Mouse (Mus musculus): Measurements from ENCODE around the gene Mcl1.
"Not testable (repeated sequence)": the region's sequence is repeated elsewhere in the genome, so short reads cannot be mapped to it uniquely, and the experiment has no call there.

The Mcl1 gene

GRCm38 (mm10) chr3:95658236-95658867 lies at the start of gene Mcl1:
Mcl1 (plus strand) TSS chr3:95658788.
- DNase-seq (ENCODE audit: extremely low spot score), result peak; percentile 95

GRCm38 (mm10) chr3:95609195-95609594 lies 49.4 kb upstream of the Mcl1 start:
- no peak for DNase-seq (ENCODE audit: extremely low spot score)

- no peak for DNase-seq (ENCODE audit: extremely low spot score)
Measured at GRCm38 (mm10) chr3:95613996-95614395, 44.6 kb upstream of the Mcl1 start.

GRCm38 (mm10) chr3:95618511-95618910 lies 40.1 kb upstream of the Mcl1 start:
- DNase-seq (ENCODE audit: extremely low spot score), result no peak

DNA sequence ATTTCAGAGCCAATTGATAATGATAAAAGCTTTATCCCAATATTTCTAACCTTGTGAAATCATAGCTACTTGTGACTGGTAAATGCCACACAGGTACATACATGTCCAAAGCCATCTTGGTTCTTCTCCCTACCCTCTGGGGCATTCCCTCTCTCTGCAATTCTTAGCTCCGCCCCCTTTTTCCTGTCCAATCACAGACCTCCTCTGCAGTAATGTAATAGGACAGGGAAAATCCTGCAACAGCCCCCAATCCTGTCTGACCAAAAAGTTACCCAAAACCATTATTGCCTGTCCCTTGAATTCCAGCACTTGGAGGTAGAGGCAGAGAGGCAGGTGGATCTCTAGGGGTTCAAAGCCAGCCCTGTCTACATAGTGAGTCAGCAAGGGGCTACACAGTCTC lies 37.3 kb upstream of the Mcl1 start:
- no peak for DNase-seq (ENCODE audit: extremely low spot score)

GRCm38 (mm10) chr3:95622421-95622820 lies 36.2 kb upstream of the Mcl1 start:
- not testable (repeated sequence) for DNase-seq (ENCODE audit: extremely low spot score)

GRCm38 (mm10) chr3:95623551-95623950 lies 35.0 kb upstream of the Mcl1 start:
- no peak for DNase-seq (ENCODE audit: extremely low spot score)

DNA sequence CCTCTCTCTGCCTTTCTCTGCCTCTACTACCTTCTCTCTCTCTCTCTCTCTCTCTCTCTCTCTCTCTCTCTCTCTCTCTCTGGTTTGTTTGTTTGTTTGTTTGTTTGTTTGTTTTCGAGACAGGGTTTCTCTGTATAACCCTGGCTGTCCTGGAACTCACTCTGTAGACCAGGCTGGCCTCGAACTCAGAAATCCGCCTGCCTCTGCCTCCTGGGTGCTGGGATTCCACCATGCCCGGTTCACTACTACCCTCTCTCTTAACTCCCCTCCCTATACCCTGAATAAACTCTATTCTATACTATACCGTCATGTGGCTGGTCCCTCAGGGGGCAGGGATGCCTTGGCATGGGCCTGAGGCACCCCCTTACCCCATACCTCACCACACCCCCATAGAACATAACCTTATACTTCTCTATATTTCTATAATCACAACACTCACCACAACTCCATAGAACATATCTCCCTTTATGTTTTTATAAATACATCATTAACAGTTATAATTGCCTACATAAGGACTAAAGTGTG lies 34.5 kb upstream of the Mcl1 start:
- DNase-seq (ENCODE audit: extremely low spot score), result peak; percentile 4

DNA sequence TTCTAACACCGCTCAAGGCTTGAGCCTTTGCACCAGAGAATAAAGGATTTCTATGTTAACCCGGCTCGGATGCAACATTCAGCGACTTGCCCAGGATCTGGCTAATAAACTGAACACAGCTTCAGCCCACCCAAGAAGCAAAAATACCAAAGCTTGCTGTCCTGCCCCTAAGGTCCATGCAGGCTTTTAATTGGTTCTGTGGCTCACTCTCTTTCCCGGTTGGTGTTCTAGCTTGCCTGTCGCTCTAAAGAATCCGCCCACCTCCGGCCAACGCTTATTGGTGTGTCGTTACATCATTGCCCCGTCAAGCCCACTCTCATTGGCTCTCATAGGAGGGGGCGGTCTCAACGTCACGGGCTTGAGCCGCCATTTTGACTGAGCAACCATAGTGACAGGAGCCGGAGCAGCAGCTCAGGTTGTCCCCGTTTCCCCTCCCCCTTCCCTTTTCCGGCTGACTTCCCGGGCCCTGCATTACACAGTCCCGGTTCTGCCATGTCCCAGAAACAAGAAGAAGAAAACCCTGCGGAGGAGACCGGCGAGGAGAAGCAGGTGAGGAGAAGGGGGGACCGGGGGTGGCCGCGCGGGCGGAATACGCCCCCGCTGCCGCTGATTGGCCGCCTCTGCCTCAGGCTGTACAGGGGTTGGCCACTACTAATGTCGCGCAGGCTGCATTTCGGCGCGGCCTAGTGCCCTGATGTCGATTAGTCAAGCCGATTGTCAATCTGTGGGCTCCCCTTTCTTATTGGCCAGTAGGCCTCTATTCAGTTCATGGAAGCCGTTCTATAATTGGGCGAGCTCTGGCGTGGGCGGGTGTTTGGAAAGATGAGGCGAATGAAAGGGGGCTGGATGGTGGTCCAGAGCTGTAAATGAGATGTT lies 33.7 kb upstream of the Mcl1 start, which contains the start of gene Ensa:
Gene Ensa (plus strand): TSS at position 366 of the 876 bp plus-strand sequence.
- peak; percentile 98 for DNase-seq (ENCODE audit: extremely low spot score)

GRCm38 (mm10) chr3:95627763-95628162 lies 30.8 kb upstream of the Mcl1 start:
- DNase-seq (ENCODE audit: extremely low spot score), result no peak

DNA sequence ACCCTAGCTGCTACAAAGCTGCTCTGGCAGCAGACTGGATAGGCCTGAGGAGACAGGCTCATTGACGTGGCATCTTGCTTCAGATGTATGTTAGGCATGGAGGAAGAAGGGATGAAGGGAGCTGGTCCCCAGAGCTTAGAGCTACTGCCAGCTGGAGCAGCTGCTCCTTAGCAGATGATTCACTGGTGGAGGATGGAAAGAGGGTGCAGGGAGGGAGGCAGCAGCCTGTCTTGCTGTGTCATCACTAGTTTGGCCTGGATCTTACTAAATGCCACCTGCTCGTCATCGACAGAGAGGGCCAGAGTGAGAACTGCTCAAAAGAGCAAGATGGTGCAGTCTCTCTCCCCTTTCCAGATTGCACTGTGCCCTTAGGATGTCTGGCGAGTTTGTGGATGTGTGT lies 28.8 kb upstream of the Mcl1 start:
- no peak for DNase-seq (ENCODE audit: extremely low spot score)

GRCm38 (mm10) chr3:95630856-95631255 lies 27.7 kb upstream of the Mcl1 start:
- no peak for DNase-seq (ENCODE audit: extremely low spot score)

GRCm38 (mm10) chr3:95631304-95631703 lies 27.3 kb upstream of the Mcl1 start:
- DNase-seq (ENCODE audit: extremely low spot score), result no peak

- DNase-seq (ENCODE audit: extremely low spot score), result peak; percentile 12
Measured at GRCm38 (mm10) chr3:95632648-95633588, 25.7 kb upstream of the Mcl1 start.

DNA sequence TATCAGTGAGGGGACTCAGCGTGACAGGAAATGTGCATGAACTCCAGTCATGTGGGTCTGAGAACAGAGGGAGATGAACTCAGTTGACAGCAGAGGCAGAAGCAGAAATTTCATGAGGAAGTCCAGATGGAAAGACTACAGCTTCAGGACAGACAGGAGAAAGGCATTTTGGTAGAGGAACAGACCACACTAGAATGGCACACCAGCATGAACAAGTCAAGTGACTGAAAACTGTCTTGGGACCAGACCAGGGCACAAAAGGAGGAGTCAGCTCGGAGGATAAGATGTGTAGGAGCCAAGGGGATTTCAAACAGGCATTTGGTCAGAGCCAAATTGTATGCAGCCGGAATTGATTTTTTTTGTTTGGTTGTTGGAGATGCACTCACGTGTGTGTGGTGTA lies 23.0 kb upstream of the Mcl1 start:
- DNase-seq (ENCODE audit: extremely low spot score), result no peak

GRCm38 (mm10) chr3:95636072-95636471 lies 22.5 kb upstream of the Mcl1 start:
- no peak for DNase-seq (ENCODE audit: extremely low spot score)

DNA sequence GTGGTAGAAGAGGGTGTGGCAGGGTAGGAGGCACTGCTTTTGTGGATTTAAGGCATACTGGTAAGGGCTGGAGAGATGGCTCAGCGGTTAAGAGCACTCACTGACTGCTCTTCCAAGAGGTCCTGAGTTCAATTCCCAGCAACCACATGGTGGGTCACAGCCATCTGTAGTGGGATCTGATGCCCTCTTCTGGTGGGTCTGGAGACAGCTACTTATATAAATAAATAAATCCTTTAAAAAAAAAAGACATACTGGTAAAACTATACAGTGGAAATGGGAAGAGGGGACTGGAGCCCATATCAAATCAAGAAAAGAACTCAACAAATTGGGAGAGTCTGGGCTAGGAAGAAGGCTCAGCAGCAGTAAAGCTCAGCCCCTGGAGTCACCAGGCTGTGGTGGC lies 18.9 kb upstream of the Mcl1 start:
- no peak for DNase-seq (ENCODE audit: extremely low spot score)

GRCm38 (mm10) chr3:95643097-95643496 lies 15.5 kb upstream of the Mcl1 start:
- no peak for DNase-seq (ENCODE audit: extremely low spot score)

GRCm38 (mm10) chr3:95645313-95646235 lies 13.0 kb upstream of the Mcl1 start:
- no peak for DNase-seq (ENCODE audit: extremely low spot score)

DNA sequence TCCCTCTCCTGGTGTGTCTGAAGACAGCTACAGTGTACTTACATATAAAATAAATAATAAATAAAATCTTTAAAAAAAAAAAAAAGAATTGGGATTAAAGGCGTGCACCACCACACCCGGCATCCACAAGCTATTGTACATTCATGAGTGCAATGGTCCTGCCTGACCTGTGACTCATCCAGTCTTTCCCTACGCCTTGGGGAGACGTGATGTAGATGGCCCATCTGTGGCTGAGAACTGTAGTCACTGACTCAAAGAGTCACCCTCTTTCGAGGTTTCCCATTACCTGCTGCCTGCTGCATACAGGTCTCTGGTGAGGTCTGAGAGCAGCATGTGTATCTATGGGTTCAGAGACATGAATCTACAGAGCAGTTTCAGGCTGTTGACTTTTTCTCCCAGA lies 10.6 kb upstream of the Mcl1 start:
- no peak for DNase-seq (ENCODE audit: extremely low spot score)
